8 mouse cellular contexts compared by ENCODE assay signal in genomic region chr16:17625488-17626268, GRCm38 (mm10). TPM values are rescaled to one million over a fixed set of nuclear protein-coding genes. Genes with fewer than 3 reads are reported as not detected.
A peak's percentile ranks its signal among the peaks of the same experiment; 100 is the strongest.
DNase-seq lines count a peak whose midpoint lies in the region; ATAC-seq and TF ChIP-seq lines count a peak whose summit lies in the region.

No protein-coding gene starts in this region.

- no peak overlapping the region for H3K4me2 ChIP-seq in midbrain, postnatal 0 days (ENCODE audit: low read depth, low read length, poor library complexity, severe bottlenecking)

- no peak overlapping the region for H3K4me3 ChIP-seq in lung, adult 2 months (replicated peaks; ENCODE audit: extremely low read depth, low read depth, low read length)
- no peak overlapping the region for H3K4me3 ChIP-seq in midbrain, postnatal 0 days (ENCODE audit: low read depth, low read length)

- H3K27ac ChIP-seq in midbrain, postnatal 0 days (ENCODE audit: low read depth, low read length): no peak overlapping the region

- H3K4me1 ChIP-seq in lung, adult 2 months (ENCODE audit: control insufficient read depth, insufficient read depth, low read length): no peaks in the 10 kb centered on the region
- no peaks in the 10 kb centered on the region for H3K4me1 ChIP-seq in midbrain, postnatal 0 days (ENCODE audit: insufficient read depth, low read length)

- no peaks in the 10 kb centered on the region for H3K9me3 ChIP-seq in midbrain, postnatal 0 days (ENCODE audit: low read length)

- peak; percentile 75 for ATAC-seq in erythroid progenitor cell, adult 5-6 weeks (replicated peaks; ENCODE audit: low FRiP score, poor library complexity, severe bottlenecking)
- ATAC-seq in midbrain, postnatal 0 days (ENCODE audit: low FRiP score): 0 out of 2 replicates have a peak, but pooled peaks have one; percentile 60

- TF ChIP-seq CTCF in lung, adult 2 months (IDR thresholded peaks at IDR 0.05; ENCODE audit: insufficient read depth, low read length): peak; percentile 51
- TF ChIP-seq CTCF in midbrain, postnatal 0 days (IDR thresholded peaks at IDR 0.05): peak; percentile 82

- WGBS in lung, adult 2 months: 57% methylated on average over 8 of the region's 8 CpGs
- WGBS in midbrain, postnatal 0 days: 70% methylated on average over 8 of the region's 8 CpGs

- DNase-seq in cerebellum, postnatal 10 days: peak; percentile 37 to 50
- DNase-seq in cerebellum, adult 11 months: no peak
- DNase-seq in lung, adult 2 months: peak; percentile 17
- no peak for DNase-seq in lung, postnatal 4 days
- DNase-seq in midbrain, postnatal 0 days (ENCODE audit: low spot score): peak; percentile 74
- DNase-seq in yolk sac, embryonic 10.5 days (ENCODE audit: low spot score): no peak
- DNase-seq in frontal cortex, postnatal 25 days (ENCODE audit: low spot score in 2 of 2): no peak

- H3K27me3 ChIP-seq in midbrain, postnatal 0 days (ENCODE audit: insufficient read depth, low read length): no peaks in the 10 kb centered on the region

- peaks cover 53% of the 10 kb centered on the region for H3K36me3 ChIP-seq in midbrain, postnatal 0 days (ENCODE audit: insufficient read depth, low read length)

- no peak overlapping the region for H3K9ac ChIP-seq in midbrain, postnatal 0 days (replicated peaks; ENCODE audit: low read length, poor library complexity, severe bottlenecking)

- no peak for TF ChIP-seq POLR2A in lung, adult 2 months (IDR thresholded peaks at IDR 0.05; ENCODE audit: borderline replicate concordance, extremely low read depth, low read depth, low read length)

RNA-seq across cellular contexts. Expression of gene Smpd4, which starts 6.5 kb away (rescaled TPM):
- 50.4 and 62.5 TPM in 2 replicates for polyA plus RNA-seq in lung, adult 2 months (2012; rRNA removed)
- total RNA-seq in erythroid progenitor cell, adult 5-6 weeks (2015; ENCODE audit: low replicate concordance): 59.1 and 97.3 TPM in 2 replicates
- total RNA-seq in erythroid progenitor cell, adult 5-6 weeks (2017; ENCODE audit: low replicate concordance): 32.6 and 43.5 TPM in 2 replicates
- 49.9 and 58.5 TPM in 2 replicates for total RNA-seq in midbrain, postnatal 0 days (2014; rRNA removed)
- polyA plus RNA-seq in midbrain, postnatal 0 days (2015; fragmentation: Nextera tagmentation; extraction: Ambion mirVana): 23.4 and 24.7 TPM in 2 replicates

RNA-seq across cellular contexts. Expression of gene Ccdc74a, which starts 20.6 kb away (rescaled TPM):
- polyA plus RNA-seq in lung, adult 2 months (2012; rRNA removed): 4.9 and 7.0 TPM in 2 replicates
- 5.0 and 11.5 TPM in 2 replicates for total RNA-seq in erythroid progenitor cell, adult 5-6 weeks (2015; ENCODE audit: low replicate concordance)
- total RNA-seq in erythroid progenitor cell, adult 5-6 weeks (2017; ENCODE audit: low replicate concordance): 2.8 and 13.5 TPM in 2 replicates
- total RNA-seq in midbrain, postnatal 0 days (2014; rRNA removed): 22.5 and 25.3 TPM in 2 replicates
- 30.8 and 35.5 TPM in 2 replicates for polyA plus RNA-seq in midbrain, postnatal 0 days (2015; fragmentation: Nextera tagmentation; extraction: Ambion mirVana)

RNA-seq across cellular contexts. Expression of gene Slc7a4, which starts 42.7 kb away (rescaled TPM):
- 35.7 and 38.4 TPM in 2 replicates for polyA plus RNA-seq in lung, adult 2 months (2012; rRNA removed)
- 2.2 TPM in 1 of 2 replicates, not detected in the other for total RNA-seq in erythroid progenitor cell, adult 5-6 weeks (2015; ENCODE audit: low replicate concordance)
- not detected in 2 replicates for total RNA-seq in erythroid progenitor cell, adult 5-6 weeks (2017; ENCODE audit: low replicate concordance)
- 69.7 and 76.6 TPM in 2 replicates for total RNA-seq in midbrain, postnatal 0 days (2014; rRNA removed)
- 45.7 and 46.5 TPM in 2 replicates for polyA plus RNA-seq in midbrain, postnatal 0 days (2015; fragmentation: Nextera tagmentation; extraction: Ambion mirVana)

Comparison
In these comparisons a context has a peak if more than half of its experiments do, and no peak if none do; other contexts are left out.
1. DNase-seq: peak in cerebellum, postnatal 10 days (2 of 2), lung, adult 2 months (single experiment) and midbrain, postnatal 0 days (single experiment); none in cerebellum, adult 11 months (single experiment), lung, postnatal 4 days (0 of 2), yolk sac, embryonic 10.5 days (single experiment) and frontal cortex, postnatal 25 days (0 of 2).
2. RNA of gene Slc7a4, which starts 42.7 kb away (total RNA-seq): 69.7 to 76.6 TPM in midbrain, postnatal 0 days; 2.2 TPM in erythroid progenitor cell, adult 5-6 weeks; every median in the first group is over 10 times any median in the second.